Mouse (Mus musculus) lung, embryonic 15.5 days (tissue): ENCODE results near the gene C1rl. TPM values are rescaled to one million over a fixed set of nuclear protein-coding genes. Genes with fewer than 3 reads are reported as not detected.
"Not testable (repeated sequence)": the region's sequence is repeated elsewhere in the genome, so short reads cannot be mapped to it uniquely, and the experiment has no call there.

Experiments used
- ATAC-seq: fragments of 200-750 bp; cut with Nextera tagmentation; 2 replicates; pipeline ENCODE4 v1.8.0; 2017; ENCODE audit warnings: moderate number of reproducible peaks, borderline replicate concordance; ENCODE audit not compliant: low FRiP score, low TSS enrichment; ENCODE audit errors: extremely low read depth
- H3K27ac ChIP-seq: fragments of 300-500 bp; sonication (generic); 2 replicates; pipeline ENCODE4 v1.5.1; 2015; ENCODE audit warnings: moderate library complexity, mild to moderate bottlenecking, inconsistent platforms
- H3K27me3 ChIP-seq: fragments of 300-500 bp; sonication (generic); 2 replicates; pipeline ENCODE4 v1.6.1; 2015; ENCODE audit warnings: inconsistent platforms
- H3K36me3 ChIP-seq: fragments of 300-500 bp; sonication (generic); 2 replicates; pipeline ENCODE4 v1.6.1; 2015; ENCODE audit warnings: inconsistent platforms
- H3K4me1 ChIP-seq: fragments of 300-500 bp; sonication (generic); 2 replicates; pipeline ENCODE4 v1.6.1; 2015; ENCODE audit warnings: inconsistent platforms
- H3K4me2 ChIP-seq: fragments of 300-500 bp; sonication (generic); 2 replicates; pipeline ENCODE4 v1.6.1; 2015; ENCODE audit warnings: inconsistent platforms, mild to moderate bottlenecking, moderate library complexity
- H3K4me3 ChIP-seq: fragments of 300-500 bp; sonication (generic); 2 replicates; pipeline ENCODE4 v1.5.1; 2015; ENCODE audit warnings: mild to moderate bottlenecking, inconsistent platforms
- H3K9ac ChIP-seq: fragments of 300-500 bp; sonication (generic); 2 replicates; pipeline ENCODE4 v1.6.1; 2015; ENCODE audit warnings: inconsistent platforms
- H3K9me3 ChIP-seq: fragments of 300-500 bp; sonication (generic); 2 replicates; pipeline ENCODE4 v1.6.1; 2016; ENCODE audit warnings: inconsistent platforms
- WGBS: fragments of 180-500 bp; shearing (Covaris S2); methylation state at CpG from one replicate; pipeline ENCODE4 v1.1.7; 2015; 5-methylcytosine and 5-hydroxymethylcytosine counted together
- polyA plus RNA-seq: library from polyadenylated mRNA; unstranded; fragments of >200 nt; fragmentation: Nextera tagmentation; extraction: Ambion mirVana; gene quantifications from 2 replicates; pipeline ENCODE4 v1.2.1, GENCODE M21; 2015

The C1rl gene
- polyA plus RNA-seq, 1 experiment from 2014 or later: 0.49 TPM

DNA sequence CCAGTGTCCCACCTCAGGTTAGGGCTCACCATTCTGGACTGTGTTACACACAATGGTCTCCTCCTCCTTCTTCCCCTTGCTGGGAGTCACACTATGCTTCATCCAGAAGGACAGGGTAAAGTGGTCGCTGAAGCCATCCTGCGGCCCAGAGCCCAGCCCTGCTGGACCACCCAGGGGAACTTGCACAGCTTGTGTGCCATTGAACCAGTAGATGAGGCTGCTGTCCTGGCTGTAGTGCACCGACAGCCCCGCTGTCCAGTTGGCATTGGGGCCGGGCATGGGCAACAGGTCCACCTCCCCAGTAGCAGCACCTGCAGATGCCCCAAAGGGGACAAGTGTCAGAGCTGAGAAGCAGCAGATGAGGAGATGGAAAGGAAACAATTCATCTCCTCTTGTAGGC, 35.1 kb upstream of the C1rl start:
- no peaks in the 10 kb centered on the region for H3K36me3 ChIP-seq
- H3K4me1 ChIP-seq: no peaks in the 10 kb centered on the region
- no peak overlapping the region for H3K9ac ChIP-seq
- no peaks in the 10 kb centered on the region for H3K9me3 ChIP-seq
- no peak overlapping the region for H3K4me2 ChIP-seq
- no peak for ATAC-seq
- no peak overlapping the region for H3K27ac ChIP-seq
- no peak overlapping the region for H3K4me3 ChIP-seq
- no peaks in the 10 kb centered on the region for H3K27me3 ChIP-seq
- WGBS: 80% methylated on average over 5 of the region's 5 CpGs

DNA sequence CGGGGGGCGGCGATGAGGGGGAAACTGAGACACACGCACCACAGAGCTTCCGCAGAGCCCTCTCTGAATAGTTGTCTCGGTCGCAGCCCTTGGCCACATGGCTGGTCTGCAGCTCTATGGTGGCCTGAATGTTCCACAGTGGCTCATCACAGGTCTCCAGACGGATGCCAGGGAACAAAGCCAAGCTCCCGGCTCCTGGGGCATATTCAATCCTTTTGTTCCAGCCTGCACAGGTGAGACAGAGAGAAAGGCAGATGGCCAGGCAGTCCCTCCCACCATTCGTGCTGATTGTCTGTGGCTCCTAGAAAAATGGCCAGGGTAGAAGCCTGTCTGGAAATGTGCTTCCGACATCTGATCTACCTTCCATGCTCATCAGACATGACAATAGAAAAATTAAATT, 34.4 kb upstream of the C1rl start:
- H3K4me2 ChIP-seq: no peak overlapping the region
- no peak overlapping the region for H3K27ac ChIP-seq
- H3K4me1 ChIP-seq: no peaks in the 10 kb centered on the region
- H3K9ac ChIP-seq: no peak overlapping the region
- H3K27me3 ChIP-seq: no peaks in the 10 kb centered on the region
- no peak overlapping the region for H3K4me3 ChIP-seq
- 80% methylated on average over 11 of the region's 11 CpGs for WGBS
- H3K36me3 ChIP-seq: no peaks in the 10 kb centered on the region
- no peak for ATAC-seq
- H3K9me3 ChIP-seq: no peaks in the 10 kb centered on the region

DNA sequence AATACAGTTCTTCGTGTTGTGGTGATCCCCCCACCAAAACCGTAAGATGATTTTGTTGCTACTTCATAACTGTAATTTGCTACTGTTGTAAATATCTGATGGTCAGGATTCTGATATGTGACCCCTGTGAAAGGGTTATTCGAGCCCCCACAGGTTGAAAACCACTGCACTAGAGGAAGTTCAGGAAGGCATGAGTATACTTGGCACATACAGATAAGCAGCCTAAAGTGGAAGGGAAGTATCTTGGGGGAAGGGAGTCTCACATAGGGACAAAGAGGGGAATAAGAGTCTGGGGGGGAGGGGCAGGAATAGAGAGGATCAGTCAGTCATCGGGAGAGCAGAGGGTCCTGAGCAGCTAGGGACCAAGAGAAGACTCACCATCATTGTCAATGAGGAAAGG, 33.5 kb upstream of the C1rl start:
- Histone ChIP-seq H3K9me3 (no peaks in the 10 kb centered on the region), H3K4me2 (no peak overlapping the region), H3K4me1 (no peaks in the 10 kb centered on the region), H3K27me3 (no peaks in the 10 kb centered on the region), H3K9ac (no peak overlapping the region), H3K27ac (no peak overlapping the region), H3K36me3 (no peaks in the 10 kb centered on the region), H3K4me3 (no peak overlapping the region)
- WGBS: 58% methylated on average over 4 of the region's 4 CpGs
- no peak for ATAC-seq

DNA sequence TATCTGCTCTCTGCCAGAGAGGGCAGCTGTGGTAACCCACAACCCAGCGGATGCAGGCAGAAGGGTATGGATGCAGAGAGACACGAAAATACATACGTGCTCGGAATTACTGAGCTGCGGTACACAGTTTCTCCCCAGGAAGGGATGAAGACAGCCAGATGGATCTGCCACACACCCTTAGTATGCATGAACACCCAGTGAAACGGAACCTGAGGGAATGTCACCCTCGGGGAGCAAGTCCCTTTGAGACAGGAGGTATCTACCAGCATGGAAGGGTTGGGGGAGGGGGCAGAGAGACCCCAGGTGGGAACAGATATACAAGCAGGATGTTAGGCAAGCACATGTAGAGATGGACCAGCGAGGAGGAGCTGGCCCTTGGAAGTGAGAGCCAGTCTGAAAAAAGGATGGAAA, 29.0 kb upstream of the C1rl start:
- WGBS: 33% methylated on average over 8 of the region's 8 CpGs
- peak overlapping the region; percentile 71; the same call in 1 of the 2 replicates for H3K4me2 ChIP-seq
- H3K9ac ChIP-seq: no peak overlapping the region
- no peak for ATAC-seq
- H3K4me3 ChIP-seq: no peak overlapping the region
- no peaks in the 10 kb centered on the region for H3K36me3 ChIP-seq
- no peak overlapping the region for H3K27ac ChIP-seq
- no peaks in the 10 kb centered on the region for H3K9me3 ChIP-seq
- no peaks in the 10 kb centered on the region for H3K27me3 ChIP-seq
- no peaks in the 10 kb centered on the region for H3K4me1 ChIP-seq

DNA sequence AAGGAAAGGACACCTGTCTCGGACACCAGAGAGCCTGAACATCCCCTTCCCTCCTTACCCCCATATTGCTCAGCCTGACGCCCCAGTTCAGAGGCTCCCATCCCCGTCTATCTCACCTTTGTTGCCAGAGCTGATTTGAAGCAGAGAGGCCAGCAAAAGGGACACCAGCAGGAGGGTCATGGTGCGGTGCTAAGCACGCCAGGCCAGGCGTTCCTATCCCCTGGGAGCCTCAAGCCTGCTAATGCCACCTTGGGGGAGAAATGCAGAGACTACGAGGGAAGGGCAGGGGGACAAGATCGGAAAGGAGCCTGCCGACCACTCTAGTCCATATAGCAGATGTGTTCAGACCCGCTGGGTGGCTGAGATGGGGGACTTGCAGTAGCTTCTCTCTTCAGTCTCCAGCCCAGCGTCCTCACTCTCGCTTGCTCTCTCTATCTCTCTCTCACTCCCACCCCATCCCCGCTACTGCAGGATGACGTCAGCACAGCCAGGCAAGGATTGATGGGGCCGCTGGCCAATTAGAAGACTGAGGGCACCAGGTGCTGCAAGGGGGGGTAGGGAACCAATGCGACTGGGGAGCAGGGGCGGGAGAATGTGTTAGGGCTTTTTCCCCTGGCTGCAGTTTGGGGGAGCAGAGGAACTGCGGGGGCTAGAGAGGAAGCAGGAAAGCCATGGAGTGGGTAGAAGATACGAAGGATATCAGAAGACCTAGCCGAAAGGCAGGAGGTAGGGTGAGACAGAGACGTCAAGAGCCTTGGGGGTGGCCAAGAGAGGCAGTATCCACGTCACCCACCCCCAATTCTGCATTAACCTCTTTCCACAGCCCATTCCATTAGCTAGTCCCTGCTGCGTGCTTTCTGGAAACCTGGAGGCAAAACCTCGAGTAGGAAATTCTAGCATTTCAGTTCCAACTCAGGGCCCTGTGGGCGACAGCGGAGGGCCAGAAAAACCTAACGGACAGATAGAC, 28.3 kb upstream of the C1rl start, which contains the start of gene Clstn3:
Clstn3 (minus strand) TSS at position 490 of the 967 bp plus-strand sequence.
- Histone ChIP-seq H3K9ac (peak within 1 kb of the TSS; percentile 2), H3K4me3 (peak within 1 kb of the TSS; percentile 36), H3K4me1 (no peaks in the 10 kb centered on the region), H3K36me3 (no peaks in the 10 kb centered on the region), H3K27me3 (no peaks in the 10 kb centered on the region), H3K9me3 (no peaks in the 10 kb centered on the region), H3K27ac (no peak within 1 kb of the TSS), H3K4me2 (peak within 1 kb of the TSS; percentile 71)
- ATAC-seq: peak; percentile 86
- WGBS: 6% methylated on average over 27 of the region's 27 CpGs

DNA sequence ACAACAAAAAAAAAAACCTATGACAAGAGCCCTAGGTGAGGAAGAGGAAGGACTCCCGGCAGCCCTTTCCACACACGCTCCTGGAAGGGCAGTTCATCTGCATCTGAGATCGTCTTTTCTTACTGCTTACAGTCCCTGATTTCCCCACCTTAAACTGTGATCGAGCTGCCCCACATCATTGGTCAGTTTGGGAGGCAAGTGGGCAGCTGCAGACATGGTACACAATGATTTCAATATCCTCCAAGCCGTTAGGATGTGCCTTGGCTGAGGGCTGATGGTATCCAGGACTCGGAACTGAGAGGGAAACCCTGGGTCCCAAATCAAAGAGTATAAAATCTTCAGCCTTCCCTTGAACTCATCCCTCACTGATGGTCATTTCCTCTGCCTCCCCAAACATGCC, 27.6 kb upstream of the C1rl start:
- H3K4me3 ChIP-seq: peak overlapping the region; percentile 36; the same call in 1 of the 2 replicates
- no peak overlapping the region for H3K27ac ChIP-seq
- peak overlapping the region; percentile 71 for H3K4me2 ChIP-seq
- H3K4me1 ChIP-seq: no peaks in the 10 kb centered on the region
- no peaks in the 10 kb centered on the region for H3K27me3 ChIP-seq
- no peaks in the 10 kb centered on the region for H3K36me3 ChIP-seq
- ATAC-seq: no peak
- 32% methylated on average over 6 of the region's 6 CpGs for WGBS
- H3K9me3 ChIP-seq: no peaks in the 10 kb centered on the region
- H3K9ac ChIP-seq: 0 out of 2 replicates have a peak overlapping the region, but pooled peaks have one; percentile 2

DNA sequence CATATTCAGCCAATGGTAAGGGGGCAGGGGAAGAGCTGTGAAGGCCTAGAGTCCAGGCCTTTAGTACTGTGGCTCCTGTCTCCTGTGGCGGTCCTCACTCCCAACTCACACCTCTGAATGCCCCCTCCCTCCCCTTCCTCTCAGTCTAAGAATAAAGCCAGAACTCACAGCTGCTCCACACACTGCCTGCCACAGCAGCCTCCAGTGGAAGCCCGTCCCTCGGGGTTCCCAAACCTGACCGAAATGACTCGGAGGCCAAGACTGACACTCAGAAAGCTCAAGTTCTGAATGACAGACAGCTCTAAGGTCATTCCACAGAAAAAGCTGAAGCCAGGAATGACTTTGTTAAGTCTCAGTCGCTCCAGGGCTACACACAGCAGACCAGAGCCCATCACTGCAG, 27.2 kb upstream of the C1rl start:
- Histone ChIP-seq H3K4me2 (peak overlapping the region; percentile 71; the same call in 1 of the 2 replicates), H3K27ac (no peak overlapping the region), H3K9me3 (no peaks in the 10 kb centered on the region), H3K36me3 (no peaks in the 10 kb centered on the region), H3K9ac (no peak overlapping the region), H3K27me3 (no peaks in the 10 kb centered on the region), H3K4me3 (no peak overlapping the region), H3K4me1 (no peaks in the 10 kb centered on the region)
- ATAC-seq: 0 out of 2 replicates have a peak, but pooled peaks have one; percentile 20
- WGBS: 83% methylated on average over 6 of the region's 6 CpGs

DNA sequence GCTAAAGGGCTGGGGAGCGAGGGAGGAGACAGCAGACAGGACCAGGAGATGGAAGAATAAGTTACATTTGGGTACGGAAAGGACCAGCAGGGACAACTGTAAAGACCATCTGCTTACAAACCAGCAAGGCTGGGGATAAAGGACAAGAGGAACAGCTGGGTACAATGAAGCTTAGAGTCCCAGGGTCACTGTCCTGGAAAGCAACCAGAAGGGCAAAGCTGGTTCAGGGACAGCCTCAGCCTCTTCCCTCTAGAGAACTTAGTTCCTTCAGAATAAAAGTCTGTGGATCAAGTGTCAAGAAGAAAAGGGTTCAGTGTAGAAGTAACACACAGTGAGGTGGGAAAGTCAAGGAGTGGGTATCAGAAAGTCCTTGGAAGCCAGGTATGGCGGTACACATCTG, 21.8 kb upstream of the C1rl start:
- 87% methylated on average over 3 of the region's 3 CpGs for WGBS
- Histone ChIP-seq H3K4me2 (no peak overlapping the region), H3K4me1 (no peaks in the 10 kb centered on the region), H3K27ac (no peak overlapping the region), H3K9me3 (no peaks in the 10 kb centered on the region), H3K9ac (no peak overlapping the region), H3K4me3 (no peak overlapping the region), H3K27me3 (no peaks in the 10 kb centered on the region), H3K36me3 (no peaks in the 10 kb centered on the region)
- ATAC-seq: no peak

DNA sequence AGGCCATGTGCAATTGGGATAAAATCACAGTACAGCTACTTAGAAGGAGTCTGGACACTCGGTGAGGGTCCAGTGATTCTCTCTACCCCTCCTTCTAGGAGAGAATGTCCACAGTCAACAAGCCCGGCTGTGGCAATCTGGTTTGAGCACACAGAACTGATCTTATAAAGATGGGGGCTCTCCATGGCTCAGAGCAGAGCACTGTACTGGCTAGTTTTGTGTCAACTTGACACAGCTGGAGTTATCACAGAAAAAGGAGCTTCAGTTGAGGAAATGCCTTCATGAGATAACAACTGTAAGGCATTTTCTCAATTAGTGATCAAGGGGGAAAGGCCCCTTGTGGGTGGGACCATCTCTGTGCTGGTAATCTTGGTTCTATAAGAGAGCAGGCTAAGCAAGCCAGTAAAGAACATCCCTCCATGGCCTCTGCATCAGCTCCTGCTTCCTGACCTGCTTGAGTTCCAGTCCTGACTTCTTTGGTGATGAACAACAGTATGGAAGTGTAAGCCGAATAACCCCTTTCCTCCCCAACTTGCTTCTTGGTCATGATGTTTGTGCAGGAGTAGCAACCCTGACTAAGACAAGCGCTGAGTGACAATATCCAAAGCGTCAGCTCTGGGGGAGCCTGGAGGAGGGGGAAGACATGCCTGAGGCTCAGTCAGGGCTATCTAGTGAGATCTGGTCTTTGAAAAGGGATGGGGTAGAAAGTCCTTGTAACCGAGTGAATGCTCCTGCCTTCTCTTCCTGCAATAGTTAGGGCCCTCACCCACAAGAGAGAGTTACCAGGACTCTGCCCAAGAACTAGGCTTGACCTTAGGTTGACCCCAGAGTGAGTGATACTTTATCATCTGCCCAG, 20.9 kb upstream of the C1rl start:
- not testable (repeated sequence) for H3K4me1 ChIP-seq, H3K9ac ChIP-seq, H3K27me3 ChIP-seq, H3K9me3 ChIP-seq, ATAC-seq, H3K27ac ChIP-seq, H3K36me3 ChIP-seq, H3K4me3 ChIP-seq, H3K4me2 ChIP-seq
- 70% methylated on average over 6 of the region's 6 CpGs for WGBS

DNA sequence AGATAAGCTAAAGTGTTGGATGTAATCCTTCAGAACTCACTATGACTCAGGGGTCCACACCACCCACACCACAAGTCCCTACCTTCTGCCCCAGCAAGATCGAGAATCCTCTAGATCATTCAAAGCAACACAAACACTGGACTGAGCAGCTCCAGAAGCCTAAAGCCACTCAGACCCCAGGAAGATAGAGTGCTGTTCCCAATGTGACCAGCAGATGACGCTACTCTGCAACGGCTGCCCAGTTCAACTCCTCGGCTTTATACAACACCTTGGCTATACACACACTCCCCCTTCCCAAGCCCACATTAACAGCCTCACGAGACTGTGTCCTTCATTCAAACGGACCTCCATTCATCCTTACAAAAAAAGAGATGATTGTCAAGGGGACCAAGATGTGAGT, 20.1 kb upstream of the C1rl start:
- Histone ChIP-seq H3K27ac (no peak overlapping the region), H3K4me2 (no peak overlapping the region), H3K4me1 (peaks cover 5% of the 10 kb centered on the region; the same call in 1 of the 2 replicates), H3K9ac (no peak overlapping the region), H3K4me3 (no peak overlapping the region), H3K9me3 (no peaks in the 10 kb centered on the region), H3K36me3 (no peaks in the 10 kb centered on the region), H3K27me3 (no peaks in the 10 kb centered on the region)
- ATAC-seq: no peak
- WGBS: 34% methylated on average over 6 of the region's 6 CpGs

DNA sequence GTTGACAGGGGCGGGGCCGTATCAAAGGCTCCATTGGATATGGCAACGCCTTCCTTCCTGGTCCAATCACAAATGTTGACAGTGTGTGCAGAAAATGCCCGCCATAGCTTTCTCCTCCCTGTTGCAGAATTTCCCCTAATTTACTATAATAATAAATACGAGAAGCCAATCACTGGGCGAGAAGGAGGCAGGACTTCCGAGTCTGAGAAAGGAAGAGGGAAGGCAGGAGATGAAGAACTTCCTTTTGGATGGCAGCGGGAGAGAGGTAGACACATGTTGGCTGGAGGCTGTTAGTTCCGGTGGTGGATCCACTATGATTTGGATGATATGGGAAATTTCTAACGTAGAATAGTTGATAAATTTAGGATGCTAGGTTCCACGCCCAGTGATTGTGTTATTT, 18.3 kb upstream of the C1rl start:
- no peak overlapping the region for H3K9ac ChIP-seq
- H3K27me3 ChIP-seq: no peaks in the 10 kb centered on the region
- ATAC-seq: no peak
- no peak overlapping the region for H3K4me2 ChIP-seq
- no peak overlapping the region for H3K27ac ChIP-seq
- H3K4me3 ChIP-seq: no peak overlapping the region
- H3K9me3 ChIP-seq: no peaks in the 10 kb centered on the region
- H3K4me1 ChIP-seq: peaks cover 12% of the 10 kb centered on the region; the same call in 1 of the 2 replicates
- no peaks in the 10 kb centered on the region for H3K36me3 ChIP-seq
- WGBS: 72% methylated on average over 11 of the region's 11 CpGs
